Comparison of ENCODE assay signal across 23 mouse cellular contexts in genomic region chr15:90808236-90808635, GRCm38 (mm10).
"Had no signal": no experiment of that assay in that cellular context is flagged by ENCODE, and none has a peak within 500 bp of the region (broad histone marks: within the 10 kb centered on the region; RNA-seq: fewer than 3 reads in every experiment).

No protein-coding gene starts in this region.

- DNase-seq: kidney, adult 11 months; kidney, adult 8-10 months; kidney, postnatal 10 days; kidney, postnatal 36 days; layer of hippocampus, postnatal 36 days; left cerebral cortex, postnatal 4 days; liver, embryonic 13.5 days; lung, adult 2 months; lung, postnatal 10 days; lung, postnatal 36 days; right cerebral cortex, adult 18-20 months; right cerebral cortex, postnatal 14 days; right cerebral cortex, postnatal 4 days; thymus, adult 2 months; thymus, postnatal 14 days; thymus, postnatal 4 days had no signal

- H3K4me3 ChIP-seq: kidney, embryonic 15.5 days; limb, embryonic 13.5 days; liver, embryonic 13.5 days; megakaryocyte, embryonic 14.5 days; midbrain, embryonic 12.5 days; myocyte; neural tube, embryonic 13.5 days had no signal

- H3K36me3 ChIP-seq: kidney, embryonic 15.5 days; limb, embryonic 13.5 days; liver, embryonic 13.5 days; midbrain, embryonic 12.5 days; neural tube, embryonic 13.5 days had no signal

- H3K27me3 ChIP-seq: kidney, embryonic 15.5 days; limb, embryonic 13.5 days; liver, embryonic 13.5 days; megakaryocyte, embryonic 14.5 days; midbrain, embryonic 12.5 days; neural tube, embryonic 13.5 days had no signal

- H3K9ac ChIP-seq: kidney, embryonic 15.5 days; limb, embryonic 13.5 days; liver, embryonic 13.5 days; midbrain, embryonic 12.5 days; neural tube, embryonic 13.5 days had no signal

- H3K4me1 ChIP-seq: limb, embryonic 13.5 days; liver, embryonic 13.5 days; megakaryocyte, embryonic 14.5 days; midbrain, embryonic 12.5 days; neural tube, embryonic 13.5 days had no signal

- H3K9me3 ChIP-seq: kidney, embryonic 15.5 days; limb, embryonic 13.5 days; liver, embryonic 13.5 days; midbrain, embryonic 12.5 days; neural tube, embryonic 13.5 days had no signal

- H3K27ac ChIP-seq: kidney, embryonic 15.5 days; limb, embryonic 13.5 days; liver, embryonic 13.5 days; midbrain, embryonic 12.5 days; neural tube, embryonic 13.5 days; stomach, postnatal 0 days had no signal

- H3K4me2 ChIP-seq: kidney, embryonic 15.5 days; limb, embryonic 13.5 days; liver, embryonic 13.5 days; midbrain, embryonic 12.5 days; neural tube, embryonic 13.5 days had no signal
